Mouse (Mus musculus) yolk sac, embryonic 10.5 days (tissue): ENCODE measurements around the gene Tpgs1.
A peak's percentile ranks its signal among the peaks of the same experiment; 100 is the strongest.

Experiments
- DNase-seq: peaks from one replicate; pipeline ENCODE4 v3.0.0-alpha.2; 2017; ENCODE audit warnings: low spot score

The Tpgs1 gene

DNA sequence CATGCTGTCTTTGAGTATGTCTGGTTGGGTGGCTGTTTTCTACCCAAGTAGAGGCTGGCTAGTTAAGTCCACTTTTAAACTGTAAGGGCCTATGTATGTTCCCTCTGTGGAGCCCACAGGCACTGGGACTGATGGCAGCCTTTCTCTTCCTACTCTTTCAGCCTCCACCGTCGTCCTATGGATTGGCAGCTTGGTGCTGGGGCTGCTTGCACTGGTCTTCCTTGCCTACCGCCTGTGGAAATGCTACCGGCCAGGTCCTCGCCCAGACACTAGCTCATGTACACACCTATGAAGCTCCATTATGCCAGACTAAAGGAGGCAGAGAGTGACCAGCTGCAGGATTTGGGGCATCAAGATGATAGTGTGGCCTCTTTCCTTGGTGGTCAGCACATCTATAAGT is 1.1 kb upstream of the Tpgs1 start:
- DNase-seq: no peak

DNA sequence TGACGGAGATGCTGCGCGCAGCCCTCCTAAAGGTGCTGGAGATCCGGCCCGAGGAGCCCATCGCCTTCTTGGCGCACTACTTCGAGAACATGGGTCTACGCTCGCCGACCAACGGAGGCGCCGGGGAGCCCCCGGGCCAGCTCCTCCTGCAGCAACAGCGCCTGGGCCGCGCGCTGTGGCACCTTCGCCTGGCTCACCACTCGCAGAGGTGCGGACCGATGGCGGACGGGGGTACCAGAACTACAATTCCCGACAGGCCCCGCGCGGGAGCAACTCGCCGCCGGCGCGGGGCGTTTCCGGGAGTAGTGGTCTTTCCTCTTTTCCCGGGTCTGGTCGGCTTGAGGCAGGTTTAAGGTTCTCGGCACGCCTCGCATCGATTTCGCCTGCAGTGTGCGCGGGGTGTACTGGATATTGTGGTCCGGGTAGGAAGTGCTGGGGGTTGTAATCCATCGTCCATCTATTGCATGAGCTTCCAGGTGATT is 448 bp downstream of the Tpgs1 start:
- peak; percentile 85 for DNase-seq

DNA sequence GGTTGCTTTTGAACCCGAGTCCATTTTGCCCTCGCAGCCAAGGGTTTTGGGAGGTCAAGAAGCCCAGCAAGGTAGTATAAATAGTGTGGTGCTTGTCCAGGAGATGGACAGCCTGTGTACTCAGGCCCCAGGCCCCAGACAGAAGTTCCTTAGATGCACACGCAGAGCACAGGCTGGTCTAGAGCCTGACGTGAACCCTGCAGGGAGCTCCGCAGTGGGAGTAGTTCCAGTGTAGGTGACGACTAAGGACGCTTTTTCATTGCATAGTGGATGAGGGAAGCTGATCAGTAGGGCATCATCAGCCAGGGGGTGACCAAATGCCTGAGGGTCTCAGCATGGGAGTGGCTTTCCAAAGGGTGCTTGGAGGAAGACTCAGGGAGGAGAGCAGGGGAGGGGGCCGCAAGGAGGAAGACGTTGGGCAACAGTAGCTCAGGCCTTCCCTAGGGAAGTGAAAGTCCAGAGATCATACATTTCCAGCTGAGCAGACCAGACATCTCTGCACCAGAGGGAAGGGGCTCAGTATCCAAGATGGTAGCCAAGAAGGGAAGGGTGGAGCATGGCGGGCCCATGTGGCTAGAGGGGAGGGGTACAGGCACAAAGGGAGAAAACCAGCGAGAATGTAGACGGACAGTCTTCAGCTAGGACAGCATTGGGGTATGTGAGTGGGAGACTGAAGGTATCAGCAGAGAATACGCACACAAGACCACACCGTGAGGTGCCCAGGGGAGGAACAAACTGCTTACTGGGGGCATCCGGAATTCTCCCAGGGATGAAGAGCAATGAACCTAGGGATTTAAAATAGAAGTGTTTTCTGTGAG is 1.1 kb downstream of the Tpgs1 start:
- no peak for DNase-seq

DNA sequence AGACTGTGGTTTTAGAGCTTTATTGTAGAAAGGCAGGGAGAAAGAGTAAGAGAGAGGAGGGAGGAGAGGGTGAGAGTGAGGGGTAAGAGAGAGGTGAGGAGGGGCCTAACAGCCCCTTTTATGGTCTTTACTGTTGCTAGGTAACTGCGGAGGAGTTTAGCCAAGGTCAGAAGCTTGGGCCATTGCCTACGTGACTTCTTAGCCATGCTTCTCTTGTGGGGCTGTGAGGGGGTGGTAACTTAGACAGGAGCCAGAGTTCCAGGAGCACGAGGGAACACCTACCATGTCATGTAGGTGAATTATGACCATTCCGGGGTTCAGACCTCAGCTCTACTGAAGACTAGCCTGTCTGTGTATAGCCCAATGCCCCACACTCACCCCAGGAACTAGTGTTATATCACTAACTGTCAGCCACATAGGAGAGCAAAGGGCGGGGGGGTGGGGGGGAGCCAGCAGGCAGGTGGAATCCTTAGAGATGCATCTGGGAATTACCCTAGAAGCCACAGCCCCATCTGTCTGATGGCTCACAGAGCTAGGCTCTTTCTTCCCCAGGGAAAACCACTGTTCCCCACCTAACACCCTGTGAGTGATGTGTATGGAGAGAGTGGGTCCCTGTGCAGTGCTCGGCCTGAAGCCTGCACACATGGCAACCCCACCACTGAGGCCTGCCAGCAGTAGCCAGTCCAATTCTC is 2.4 kb downstream of the Tpgs1 start:
- DNase-seq: no peak

DNA sequence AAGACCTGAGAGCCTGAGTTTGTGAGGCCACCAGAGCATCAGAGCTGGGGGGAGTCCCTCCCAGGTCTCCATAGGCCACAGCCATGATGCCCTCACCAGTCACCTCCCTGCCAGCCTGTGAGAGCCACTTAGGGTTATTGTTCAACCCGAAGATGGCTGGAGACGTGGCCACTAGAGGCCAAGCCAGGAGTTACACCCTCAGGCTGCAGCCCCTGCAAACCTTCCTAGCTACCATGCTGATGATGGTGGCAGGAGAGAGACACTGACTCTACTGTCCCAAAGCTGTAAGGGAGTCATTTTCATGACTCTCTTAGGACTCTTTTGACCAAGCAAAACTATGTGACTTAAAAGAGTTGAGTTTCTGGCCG is 2.9 kb downstream of the Tpgs1 start:
- no peak for DNase-seq

DNA sequence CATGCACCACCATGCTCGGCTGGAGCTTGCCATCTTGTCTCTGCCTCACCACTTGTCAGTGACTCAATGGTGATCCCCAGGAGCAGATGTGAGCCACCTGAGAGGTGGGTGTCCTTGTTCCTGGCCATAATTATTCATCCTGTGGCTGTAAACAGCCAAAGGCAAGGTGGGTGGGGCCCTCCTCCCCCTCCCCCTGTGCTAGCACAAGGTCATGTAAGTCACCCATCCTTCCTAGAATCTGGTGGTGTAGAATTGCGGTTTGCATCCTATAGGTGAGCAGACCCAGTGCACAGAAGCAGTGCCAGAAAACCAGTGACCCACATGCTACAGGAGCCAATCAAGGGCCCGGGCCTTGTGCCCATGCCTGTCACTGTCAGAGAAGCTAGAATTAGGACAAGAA is 3.9 kb downstream of the Tpgs1 start:
- DNase-seq: no peak

- DNase-seq: no peak
Observed at GRCm38 (mm10) chr10:79675346-79676035, 6.3 kb downstream of the Tpgs1 start.

DNA sequence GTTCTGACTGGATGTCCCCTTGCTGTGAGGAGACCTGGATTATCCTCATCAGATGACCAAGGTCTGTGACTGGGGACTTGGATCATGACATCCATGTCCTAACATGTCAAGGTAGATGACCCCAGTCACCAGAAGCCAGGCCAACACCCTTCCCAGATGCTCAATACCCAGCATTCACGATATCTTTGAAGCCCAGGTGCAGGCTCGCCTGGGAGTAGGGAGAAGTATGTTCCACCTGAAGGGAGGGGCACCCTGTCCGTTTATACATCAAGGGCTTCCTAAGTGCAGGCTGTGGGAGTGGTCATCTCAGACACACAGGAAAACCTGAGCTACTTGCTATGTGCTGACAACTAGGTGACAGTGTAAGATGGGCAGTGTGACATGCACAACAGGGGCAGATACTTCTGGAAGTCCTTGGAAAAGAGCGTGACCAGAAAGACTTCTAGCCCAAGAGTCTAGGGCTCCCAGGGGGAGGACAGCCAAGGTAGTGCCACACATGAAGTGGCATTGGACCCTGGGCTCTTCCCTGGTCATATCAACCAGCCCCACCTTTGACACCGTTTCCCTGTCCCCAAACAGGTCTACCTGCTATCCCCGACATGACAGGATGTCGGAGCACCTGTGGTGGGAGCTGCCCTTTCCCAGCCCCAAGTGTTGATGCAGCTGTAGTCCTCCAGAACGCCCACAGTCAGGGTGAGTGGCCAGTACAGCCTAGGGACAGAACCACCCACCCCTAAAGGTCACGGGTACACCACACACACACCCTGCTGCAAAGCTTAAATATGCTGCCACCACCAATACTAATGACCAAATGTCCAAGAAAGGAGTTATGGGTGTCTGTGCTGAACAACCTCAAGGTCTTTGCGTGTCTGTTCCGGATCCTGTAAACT is 11.7 kb downstream of the Tpgs1 start:
- DNase-seq: no peak

- peak; percentile 99 for DNase-seq
Observed at GRCm38 (mm10) chr10:79681591-79682245, 12.5 kb downstream of the Tpgs1 start, which contains the start of gene Cdc34. TSS of gene Cdc34 (plus strand) at chr10:79682195.

DNA sequence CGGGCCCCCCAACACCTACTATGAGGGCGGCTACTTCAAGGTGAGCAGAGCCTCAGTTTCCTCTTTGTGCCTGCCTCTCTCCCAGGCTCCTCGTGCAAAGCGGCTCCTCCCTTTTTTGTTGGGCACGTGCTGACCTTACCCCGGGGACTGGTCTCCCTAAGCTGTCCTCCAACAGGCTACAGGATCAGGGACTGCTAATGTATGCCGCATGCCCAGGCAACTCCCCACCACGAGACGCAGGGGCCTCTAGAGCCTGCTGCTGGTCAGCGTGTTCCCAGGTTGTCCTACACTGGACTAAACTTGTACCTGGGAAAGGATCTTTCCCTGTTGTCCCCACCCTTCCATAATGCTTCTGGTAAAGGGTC is 13.4 kb downstream of the Tpgs1 start:
- DNase-seq: no peak

DNA sequence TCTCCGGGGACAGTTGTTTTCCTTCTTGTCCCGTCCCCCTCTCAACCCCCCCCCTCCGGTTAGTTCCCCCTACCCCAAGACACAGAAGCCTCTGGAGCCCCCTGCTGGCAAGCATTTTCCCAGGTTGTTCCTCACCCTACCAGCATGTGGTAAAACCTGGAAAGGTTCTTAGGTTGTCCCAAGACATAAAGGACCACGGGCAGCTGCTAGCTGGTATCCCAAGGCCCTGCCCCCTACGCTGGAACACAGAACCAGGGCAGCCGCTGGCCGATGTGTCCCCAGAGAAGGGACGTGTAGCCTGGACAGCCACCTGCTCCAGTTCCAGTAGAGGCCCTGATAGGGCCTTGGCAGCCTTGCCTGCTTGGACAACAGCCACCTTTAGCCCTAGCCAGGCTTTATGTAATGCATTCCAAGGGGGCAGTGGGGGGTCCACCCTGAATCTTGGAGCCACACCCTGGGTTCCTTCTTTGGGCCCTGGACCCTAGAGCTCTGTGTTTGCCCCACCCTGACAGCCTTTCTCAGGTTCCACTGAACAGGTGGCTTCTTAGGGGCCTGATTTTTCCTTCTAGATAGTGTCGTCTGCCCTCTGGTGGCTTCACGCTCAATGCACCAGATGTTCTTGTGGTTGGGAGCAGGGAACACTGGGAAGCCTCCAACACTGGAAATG is 13.9 kb downstream of the Tpgs1 start:
- peak; percentile 82 for DNase-seq

DNA sequence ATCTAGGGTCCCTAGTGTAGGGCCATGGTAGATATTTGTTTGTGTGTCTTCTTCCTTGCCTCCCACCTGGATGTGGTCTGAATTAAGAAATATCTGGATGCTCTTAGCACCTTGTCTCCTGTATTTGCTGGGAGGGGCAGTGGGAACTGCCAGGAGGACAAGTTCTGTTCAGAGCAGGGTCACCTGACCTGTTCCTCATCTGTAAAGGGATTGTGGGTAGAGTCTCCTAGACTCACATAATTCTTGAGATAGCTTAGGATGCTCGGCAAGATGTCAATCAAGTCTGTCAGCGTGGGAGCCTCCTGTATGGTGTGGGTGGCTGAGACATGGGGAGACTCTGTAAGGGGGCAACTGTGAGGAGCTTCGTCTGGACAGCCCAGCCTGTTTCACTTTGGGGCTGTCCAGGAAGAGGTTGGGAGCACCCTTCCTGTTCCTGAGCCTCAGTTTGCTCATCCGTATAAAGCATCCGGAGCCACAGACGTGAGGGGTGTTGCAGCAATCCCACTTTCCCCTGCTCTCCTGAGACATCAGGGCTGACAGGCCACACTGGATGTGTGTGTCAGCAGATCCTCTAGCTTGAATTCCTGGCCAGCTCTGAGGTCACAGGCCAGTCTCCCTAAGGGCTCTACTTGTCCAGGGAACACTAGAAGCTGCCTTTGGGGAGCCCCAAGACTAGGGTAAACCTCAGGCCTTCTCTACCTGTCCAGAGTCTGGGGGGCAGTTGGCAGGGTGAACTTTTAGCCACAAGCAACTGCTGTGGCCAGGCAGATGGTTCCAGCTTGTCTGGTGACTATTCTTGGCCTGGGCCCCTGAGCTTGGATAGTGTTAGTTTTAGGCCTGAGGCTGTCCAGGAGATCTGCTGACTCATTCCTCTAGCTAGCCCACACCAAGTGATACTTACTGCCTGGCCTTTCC is 14.8 kb downstream of the Tpgs1 start:
- peak; percentile 57 for DNase-seq

- DNase-seq: no peak
Observed at GRCm38 (mm10) chr10:79684770-79685600, 15.8 kb downstream of the Tpgs1 start.

- no peak for DNase-seq
Observed at GRCm38 (mm10) chr10:79686219-79686618, 17.1 kb downstream of the Tpgs1 start.

DNA sequence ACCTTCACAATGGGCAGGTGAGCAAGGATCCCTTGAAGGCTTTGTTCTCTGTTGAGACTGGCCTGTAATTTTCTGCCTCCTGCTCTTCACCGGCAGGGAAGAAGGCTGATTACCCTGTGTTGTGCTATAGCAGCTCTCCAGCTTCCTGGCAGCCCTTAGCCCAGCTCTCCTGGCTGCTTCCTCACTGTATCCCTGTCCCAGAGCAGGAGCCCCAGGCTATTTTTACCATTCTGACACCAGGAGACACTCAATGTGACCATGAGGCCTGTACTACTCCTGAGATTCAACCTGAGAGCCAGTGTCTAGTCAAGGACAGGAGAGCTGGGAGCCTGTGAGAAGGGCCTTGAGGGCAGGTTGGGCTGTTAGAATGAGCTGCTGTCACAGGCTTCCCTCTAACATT is 17.5 kb downstream of the Tpgs1 start:
- DNase-seq: no peak

DNA sequence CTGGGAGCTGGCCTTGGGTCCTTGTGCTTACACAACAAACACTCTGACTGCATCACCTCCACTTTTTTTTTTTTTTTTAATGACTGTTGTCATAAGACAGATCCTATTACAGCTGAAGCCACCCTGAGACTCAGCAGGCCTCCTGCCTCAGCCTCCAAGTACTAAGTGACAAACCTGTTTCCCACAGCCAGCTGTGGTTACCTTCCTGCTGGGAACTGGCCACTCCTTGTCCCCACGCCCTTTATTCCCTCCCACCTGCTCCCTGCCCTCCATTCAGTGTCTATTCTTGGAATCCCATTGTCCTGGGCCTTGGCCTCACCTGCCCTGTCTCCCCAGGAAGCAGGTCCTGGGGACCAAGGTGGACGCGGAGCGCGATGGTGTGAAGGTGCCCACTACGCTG is 18.3 kb downstream of the Tpgs1 start:
- DNase-seq: no peak

DNA sequence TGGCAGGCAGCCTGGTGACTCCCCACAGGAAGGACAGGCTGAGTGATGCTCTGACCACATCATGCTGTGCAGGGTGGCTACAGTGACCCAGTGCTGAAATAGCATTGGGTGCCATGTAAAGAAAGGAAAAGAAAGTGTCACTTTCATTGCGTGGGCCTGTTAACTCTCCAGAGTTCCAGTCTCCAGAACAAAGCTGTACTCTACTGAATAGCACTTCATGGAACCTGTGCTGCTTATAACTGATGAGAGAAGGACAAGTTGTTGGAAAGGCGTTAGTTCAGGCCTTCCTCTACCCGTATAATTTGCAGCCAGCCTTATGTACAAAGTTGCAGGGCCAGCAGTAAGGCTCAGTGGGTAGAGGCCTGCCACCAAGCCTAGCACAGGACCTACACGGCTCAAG is 19.6 kb downstream of the Tpgs1 start, which contains the start of gene Gzmm:
Gene Gzmm, plus strand, starts transcription at position 301 of the 400 bp plus-strand sequence.
- DNase-seq: no peak

- no peak for DNase-seq
Observed at GRCm38 (mm10) chr10:79689178-79689577, 20.0 kb downstream of the Tpgs1 start.
